Mouse (Mus musculus) thymus, adult 2 months (tissue): ENCODE measurements around the gene Duox1.

Source experiments
- CTCF ChIP-seq: fragments of 200-500 bp; IDR thresholded peaks from 2 replicates; pipeline ENCODE4 v1.5.1; 2012; ENCODE audit warnings: mild to moderate bottlenecking, control low read depth, low read length, moderate library complexity, borderline replicate concordance; ENCODE audit not compliant: control insufficient read depth, poor library complexity, insufficient read depth; ENCODE audit errors: extremely low read depth
- POLR2A ChIP-seq: fragments of 200-500 bp; IDR thresholded peaks from 2 replicates; pipeline ENCODE4 v1.6.1; 2012; ENCODE audit warnings: mild to moderate bottlenecking, low read length, control low read depth, moderate library complexity; ENCODE audit not compliant: control insufficient read depth, poor library complexity, insufficient read depth; ENCODE audit errors: extremely low read depth

DNA sequence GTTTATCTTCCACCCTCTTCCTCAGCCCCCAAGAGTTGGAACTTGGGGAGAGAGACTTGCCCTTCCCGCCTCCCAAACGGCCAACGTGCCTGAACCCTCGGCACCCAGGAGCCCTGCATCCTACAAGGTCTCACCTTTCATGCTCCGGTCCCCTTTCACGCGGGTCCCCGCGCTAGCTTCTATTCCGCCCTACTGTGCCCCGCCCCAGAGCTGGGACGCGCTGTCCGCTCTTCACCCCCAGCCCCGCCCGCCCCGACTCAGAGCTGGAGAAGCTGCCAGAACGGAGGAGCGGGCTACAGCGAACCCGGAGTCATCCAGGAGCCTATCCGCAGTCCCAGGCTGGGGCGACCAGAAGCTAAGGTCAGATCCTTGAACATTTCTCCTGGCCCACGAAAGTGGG is 1.9 kb upstream of the Duox1 start, which contains the start of gene Duoxa1:
- no peak for TF ChIP-seq POLR2A
- TF ChIP-seq CTCF: no peak
